Mouse (Mus musculus): Measurements from ENCODE around the gene Nfib.
A peak's percentile ranks its signal among the peaks of the same experiment; 100 is the strongest.

The Nfib gene

DNA sequence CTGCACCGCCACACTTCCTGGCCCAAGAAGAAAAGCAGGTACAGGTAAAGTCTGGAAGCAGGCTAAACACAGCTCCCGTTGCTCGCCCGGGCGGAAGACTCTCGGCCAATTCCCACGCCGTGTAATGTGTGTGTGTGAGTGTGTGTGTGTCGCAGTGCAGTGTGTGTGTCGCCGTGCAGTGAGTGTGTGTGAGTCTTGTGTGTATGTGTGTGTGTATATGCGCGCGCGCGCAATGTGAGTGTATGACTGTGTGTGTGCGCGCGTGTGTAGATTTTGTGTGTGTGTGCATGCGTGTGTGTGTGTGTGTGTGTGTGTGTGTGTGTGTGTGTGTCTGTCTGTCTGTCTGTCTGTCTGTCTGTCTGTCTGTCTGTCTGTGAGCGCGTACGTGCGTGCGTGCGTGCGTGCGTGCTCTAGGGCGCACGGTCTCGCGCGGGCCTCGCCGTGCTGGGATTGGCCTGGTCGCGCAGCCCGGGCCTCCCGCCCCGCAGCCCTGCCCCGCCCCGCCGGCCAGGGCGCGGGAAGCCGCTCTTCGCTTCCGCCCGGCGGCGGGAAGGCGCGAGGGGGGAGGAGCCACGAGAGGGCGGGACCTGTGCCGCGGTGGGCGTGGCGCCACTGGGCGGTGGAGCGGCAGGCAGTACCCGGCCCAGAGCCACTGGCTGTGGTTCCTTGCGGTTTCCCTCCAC, 192.7 kb downstream of the Nfib start:
- DNase-seq (ENCODE audit: low read depth), result peak; percentile 50

DNA sequence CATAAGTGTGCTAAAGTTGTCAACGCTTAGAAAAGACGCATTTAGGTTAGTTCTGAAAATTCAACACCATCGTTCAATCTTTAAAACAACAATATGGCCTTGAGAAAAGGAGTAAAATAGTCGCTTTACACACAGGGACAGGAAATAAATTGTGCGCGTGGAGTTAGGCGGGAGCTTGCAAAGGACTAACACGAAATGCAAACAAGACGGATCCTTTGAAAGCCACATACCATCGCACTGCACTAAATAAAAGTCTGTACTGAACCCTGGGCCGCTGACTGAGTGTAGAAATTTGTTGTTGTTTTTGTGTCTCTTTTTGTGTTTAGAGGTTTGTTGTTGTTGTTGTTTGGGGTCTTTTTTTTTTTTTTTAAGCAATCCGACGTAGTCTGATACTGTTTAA, 193.2 kb downstream of the Nfib start:
- DNase-seq (ENCODE audit: low read depth), result no peak

DNA sequence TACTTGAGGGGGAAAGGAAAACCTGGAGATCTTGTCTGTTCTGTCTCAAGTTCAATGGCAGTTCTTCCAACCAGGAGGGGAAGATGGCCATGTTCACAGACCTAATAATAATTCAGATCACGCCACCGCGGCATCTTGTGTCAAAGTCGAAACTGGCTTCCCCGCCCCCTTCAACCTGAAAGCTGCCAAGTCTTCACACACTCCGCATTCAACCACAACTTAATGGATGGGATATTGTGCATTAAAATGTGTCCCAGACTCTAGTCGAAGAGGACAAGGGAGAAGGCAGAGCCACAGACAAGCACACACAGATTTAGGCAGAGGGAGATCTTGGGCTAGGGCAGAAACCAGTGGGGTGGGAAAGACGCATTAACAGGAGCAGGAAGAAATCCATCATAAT, 194.0 kb downstream of the Nfib start:
- DNase-seq (ENCODE audit: low read depth), result no peak

DNA sequence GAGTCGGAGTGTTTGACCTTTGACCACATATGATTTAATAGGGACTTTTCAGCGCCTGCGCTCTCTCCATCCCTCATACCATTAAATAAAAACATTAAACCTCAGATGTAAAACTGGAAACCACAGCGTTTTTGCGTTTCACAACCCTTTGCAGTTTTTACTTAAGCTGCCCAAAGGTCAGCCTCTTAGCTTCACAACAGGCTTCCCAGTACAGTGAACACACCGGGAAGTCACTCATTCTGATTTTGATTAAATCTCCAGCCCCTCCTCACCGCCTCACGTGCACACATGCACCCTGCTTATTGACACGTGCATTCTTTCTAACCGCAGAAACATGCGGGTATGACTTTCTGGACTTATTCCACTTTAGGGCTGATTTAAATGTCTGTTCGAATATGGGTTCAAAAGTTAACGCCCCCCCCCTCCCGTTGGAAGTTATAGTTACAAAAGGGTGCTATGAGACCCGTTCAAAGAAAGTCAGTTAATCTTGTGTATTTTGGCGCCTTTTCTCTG, 194.5 kb downstream of the Nfib start:
- DNase-seq (ENCODE audit: low read depth), result no peak

DNA sequence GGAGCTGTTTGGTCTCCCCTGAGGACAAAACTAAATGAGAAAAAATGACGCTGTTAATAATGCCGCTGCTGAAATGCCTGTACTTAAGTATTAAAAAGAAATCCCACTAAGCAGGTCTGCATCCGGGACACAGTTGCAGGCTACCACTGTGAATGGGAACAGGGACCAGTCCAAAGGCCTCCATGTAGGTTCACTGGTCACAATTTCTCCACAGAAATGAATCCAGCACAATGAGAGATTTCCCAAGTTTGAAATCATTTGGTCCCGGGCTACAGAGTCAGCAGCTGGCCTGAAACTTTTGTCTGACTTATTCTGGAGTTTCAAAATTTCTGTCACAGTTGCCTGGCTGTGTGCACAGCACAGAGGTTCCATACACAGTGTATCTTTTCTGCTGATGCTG, 195.8 kb downstream of the Nfib start:
- no peak for DNase-seq (ENCODE audit: low read depth)

DNA sequence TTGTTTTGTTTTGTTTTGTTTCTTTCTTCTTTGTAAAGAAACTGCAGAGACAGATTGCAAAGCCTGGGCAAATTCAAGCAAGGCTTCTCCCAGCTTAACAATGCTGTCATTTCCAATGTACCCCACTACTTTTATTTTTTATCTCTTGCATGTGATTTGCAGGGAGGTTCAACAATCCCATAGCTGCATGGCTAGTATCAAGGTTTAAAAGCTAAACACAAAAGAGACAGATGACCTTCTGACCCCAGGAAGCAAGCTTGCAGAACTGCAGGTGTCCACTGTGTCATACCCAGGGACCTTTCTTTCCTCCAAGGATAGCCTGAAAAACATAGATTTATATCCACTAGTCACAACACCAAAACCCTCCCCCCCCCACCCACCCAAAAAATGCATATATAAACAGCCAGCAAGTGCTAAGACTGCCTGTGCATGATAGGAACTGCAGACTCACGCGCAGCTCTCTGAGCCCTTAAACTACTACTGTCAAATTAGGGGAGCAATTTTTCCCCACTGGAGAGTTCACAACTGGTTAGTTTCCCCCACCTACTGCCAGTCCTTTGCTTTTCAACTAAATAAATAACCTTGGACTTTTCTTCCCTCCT, 196.3 kb downstream of the Nfib start:
- no peak for DNase-seq (ENCODE audit: low read depth)

DNA sequence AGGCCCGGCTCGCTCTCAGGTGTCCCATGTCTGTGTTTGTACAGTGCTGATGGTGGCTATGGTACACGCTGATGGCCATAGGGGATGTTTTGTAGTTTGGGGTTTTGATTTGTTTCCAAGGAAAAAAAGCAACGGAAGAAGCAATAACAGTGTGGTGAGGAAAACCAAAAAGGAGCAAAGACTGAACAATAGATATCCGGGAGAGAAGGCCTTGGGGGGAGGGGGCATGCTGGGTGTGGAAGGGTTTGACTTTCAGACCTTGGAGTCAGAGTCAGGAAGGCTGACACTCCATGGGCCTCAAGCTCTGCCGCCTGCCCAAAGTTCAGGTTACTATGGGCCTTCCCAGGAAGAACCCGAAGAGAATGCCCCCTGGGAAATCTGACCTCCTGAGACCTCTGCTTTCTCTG, 197.3 kb downstream of the Nfib start:
- DNase-seq (ENCODE audit: low read depth), result no peak

DNA sequence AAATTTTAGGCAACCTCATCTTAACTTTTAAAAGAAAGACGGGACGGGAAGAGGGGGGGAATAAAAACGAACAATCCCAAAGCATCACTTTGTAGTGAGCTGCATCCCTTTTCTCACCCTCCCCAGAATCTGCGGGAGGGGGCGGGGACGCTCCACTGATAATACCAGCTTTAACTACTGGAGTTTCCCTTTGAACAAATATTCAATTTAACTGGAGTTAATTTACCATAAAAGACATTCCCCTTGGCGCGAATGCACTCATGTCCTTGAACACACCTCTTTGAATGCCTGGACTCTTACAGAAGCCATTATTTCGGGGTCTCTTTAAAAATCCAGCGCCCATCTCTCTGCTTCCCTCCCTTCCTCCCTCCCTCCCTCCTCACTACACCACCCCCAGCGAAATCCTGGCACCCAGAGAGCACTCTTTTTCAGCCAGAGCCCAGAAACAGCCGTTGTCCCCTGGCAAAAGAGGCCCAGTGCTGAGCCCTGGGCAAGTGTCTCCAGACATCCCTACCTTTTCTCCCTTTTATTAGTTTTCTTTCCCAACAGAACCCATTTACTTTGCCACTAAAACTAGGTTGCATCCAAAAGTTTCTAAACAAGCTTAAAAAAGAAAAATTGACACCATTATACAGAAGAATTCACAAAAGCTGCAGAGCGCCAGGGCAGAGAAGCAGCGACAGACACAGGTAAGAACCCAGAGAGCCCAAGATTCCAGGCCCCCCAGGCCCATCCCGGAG, 197.8 kb downstream of the Nfib start:
- DNase-seq (ENCODE audit: low read depth), result no peak

DNA sequence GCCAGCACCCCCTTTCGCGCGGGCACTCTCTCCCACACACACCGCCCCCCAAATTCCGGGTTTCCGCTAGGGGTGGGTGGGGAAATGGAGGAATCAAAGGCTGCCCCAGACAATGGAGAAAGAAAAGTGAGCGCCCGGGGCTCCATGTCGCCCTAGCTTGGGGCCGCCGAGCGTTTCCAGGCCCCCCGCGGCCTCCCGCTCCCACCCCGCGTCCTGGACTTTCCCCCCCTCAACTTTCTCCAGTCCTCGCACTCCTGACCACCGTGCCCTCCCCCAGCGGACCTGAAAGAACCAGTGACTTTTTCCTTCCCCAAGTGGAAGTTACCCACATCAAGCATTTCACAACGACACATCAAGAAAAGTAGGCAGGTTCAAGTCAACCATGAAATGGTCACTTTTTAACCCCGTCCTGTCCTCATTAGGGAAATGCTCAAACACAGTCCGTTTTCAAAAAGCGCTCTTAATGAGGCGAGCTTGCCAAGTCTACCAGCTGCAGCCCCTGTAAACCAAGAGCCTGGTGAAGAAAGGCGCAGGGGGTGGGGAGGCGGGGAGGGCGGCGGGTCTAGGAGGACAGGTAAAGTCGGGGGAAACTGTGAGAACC, 198.7 kb downstream of the Nfib start:
- no peak for DNase-seq (ENCODE audit: low read depth)

DNA sequence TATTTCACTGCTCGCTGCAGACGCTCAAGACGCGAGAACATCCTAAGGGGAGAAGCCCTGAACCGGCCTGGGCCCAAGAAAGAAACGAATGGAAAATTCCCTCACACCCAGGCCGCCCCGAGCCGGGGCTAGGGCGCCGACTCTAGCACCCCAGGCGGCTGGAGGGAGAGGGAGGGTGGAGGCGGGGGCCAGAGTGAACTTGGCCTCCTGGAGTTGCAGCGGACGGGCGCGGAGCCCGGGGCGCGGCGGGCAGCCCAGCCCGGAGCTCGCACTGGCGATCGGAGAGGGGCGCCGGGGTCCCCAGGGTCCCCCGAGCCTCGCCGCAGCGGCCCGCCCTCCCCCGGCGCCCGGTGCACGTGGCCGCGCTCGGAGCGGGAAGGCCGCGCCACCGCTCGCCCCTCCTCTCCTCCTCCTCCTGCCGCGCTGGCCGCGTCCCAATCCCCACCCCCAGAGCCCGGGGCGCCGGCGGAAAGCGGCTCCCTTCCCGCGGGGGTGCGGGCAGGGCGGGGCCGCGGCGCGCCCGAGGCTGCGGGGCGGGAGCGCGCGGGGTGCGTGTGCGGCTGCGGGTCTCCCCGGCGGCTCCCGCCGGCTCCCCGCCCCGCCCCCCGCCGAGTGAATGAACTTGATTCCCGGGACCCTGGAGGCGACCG, 199.3 kb downstream of the Nfib start:
- DNase-seq (ENCODE audit: low read depth), result no peak

DNA sequence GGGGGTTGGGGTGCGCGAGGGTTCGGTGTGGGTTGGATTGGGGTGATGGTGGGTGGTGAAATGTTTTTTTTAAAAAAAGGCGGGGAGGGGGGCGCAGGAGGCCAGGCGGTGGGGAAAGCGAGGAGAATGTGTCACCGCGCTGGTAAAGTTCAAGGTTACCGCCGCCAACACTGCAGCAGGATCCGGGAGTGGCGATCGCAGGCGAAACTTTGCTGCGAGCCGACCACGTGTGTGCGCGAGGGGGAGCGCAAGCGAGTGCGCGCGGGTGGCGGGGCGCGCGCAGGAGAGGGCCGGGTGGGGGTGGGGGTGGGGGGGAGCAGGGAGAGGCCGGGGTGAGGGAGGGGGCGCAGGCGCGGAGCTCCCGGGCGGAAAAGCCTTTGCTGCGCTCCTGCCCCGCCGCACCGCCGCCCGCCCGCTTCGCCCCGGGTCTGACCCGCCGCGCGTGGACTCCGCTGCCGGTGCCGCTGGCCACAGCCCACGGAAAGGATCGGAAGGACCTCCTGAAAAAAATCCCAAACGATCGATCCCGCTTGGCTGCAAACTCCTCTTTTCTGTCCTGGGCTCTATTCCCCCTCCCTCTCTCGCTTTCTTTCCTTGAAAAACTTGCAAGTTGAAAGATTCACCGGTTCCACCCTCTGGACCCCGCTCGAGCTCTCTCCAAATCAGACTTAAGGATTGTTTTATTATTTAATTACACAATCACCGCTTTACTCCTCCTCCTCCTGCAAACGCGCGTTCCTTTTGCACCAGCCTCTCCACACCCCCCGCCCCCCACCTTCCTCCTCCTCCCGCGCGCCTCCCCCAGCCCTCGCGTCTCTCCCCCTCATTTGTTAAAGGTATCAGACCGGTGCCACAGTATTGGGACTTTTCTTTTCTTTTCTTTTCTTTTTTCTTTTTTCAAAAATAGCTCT, 200.2 kb downstream of the Nfib start:
- no peak for DNase-seq (ENCODE audit: low read depth)

DNA sequence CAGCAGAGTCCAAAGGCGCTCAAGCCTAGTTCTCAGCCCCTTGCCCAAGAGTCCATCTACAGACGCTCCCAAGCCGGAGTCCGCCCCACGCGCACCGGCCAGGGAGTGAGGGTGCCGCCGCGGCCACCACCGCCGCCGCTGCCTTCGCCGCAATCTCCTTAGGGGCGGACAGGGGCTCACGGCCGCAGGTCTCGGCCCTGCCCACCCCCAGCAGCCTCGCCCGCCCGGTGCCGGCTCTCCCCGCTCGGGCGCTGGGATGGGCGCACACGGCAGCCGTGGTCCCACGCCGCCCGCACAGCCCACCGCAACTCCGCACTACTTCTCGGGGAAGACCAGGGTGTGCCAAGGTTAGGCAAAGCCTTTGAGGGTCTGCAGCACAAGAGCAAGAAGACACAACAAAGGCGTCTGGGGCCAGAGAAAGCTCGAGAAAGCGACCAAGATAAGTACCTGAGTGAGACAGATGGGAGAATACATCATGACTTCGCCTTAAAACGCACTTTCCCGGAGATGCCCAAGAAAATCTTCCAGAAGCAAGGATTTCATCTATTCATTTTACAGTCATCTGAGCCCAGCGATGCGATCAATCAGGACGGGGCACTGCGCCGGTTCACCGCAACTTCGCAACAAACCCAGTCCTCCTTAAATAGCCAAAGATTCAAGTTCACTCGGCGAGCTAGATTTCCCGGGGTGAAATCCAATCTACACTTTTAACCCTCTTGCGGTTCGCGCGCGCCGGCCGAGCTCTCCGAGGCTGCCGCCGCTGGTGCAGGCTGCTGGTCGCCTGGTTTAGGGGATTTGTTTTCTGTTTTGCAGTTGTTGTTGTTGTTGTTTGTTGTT, 201.0 kb downstream of the Nfib start:
- DNase-seq (ENCODE audit: low read depth), result no peak

DNA sequence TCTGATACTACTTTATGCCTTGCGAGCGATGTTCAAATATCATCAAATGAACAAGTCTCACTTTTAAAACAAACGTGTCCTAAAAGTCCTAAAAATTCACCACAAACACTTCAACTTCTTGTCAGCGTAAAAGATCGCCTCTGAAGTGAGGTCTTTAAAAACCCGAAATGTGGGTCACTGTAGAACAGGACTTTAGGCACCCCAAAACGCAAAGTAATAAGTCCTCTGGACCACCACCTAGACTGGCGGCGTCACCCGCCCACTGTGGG, 201.6 kb downstream of the Nfib start:
- no peak for DNase-seq (ENCODE audit: low read depth)

DNA sequence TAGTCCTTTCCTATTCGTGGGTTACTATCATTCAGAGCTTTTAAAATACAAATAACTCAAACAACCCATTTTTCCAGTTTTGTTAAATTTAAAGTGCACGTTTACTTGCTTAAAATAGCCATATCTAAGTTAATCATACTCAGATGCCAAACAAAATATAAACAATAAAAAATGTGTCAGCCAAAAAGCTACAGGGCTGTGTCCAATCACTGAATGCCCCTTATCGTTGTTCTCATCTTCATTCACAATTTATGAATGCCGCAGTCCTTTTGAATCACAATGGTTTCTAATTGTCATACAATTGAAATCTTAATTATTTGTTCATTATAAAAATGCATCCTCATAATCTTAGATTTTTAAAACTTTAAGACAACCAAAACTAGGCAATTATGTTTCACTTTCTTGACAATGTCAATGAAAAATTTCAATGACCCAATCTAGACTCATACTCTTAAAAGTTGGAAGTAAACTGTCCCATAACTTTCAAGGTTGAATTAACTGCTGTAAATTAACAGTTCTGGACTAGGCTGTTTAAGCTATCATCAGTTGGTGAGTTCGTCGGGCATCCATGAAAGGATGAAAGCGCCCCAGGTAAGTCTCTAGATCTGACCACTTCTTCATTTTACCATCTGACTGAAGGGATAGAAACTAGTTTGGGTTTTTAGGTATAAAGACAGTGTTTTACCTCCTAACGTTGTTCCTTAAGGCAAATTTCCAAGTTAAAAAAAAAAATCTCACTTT, 202.1 kb downstream of the Nfib start:
- DNase-seq (ENCODE audit: low read depth), result no peak

DNA sequence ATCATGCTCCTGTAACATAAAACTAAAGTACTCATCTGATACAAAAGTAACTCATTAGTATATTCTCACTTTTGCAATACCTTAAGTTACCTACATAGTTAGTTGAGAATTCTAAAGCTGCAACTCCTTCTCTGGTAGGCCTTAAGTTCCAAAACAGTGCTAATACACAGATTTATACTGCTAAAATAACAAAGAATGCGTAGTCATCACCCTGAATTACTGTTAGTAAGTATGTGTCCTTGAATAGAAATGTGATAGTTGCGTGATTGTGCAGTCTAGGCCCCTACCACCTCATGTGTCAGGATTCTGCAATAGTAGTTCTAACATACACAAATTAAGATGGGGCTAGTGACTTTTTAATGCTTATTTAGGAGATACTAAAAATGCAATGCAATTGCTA, 202.9 kb downstream of the Nfib start:
- no peak for DNase-seq (ENCODE audit: low read depth)

DNA sequence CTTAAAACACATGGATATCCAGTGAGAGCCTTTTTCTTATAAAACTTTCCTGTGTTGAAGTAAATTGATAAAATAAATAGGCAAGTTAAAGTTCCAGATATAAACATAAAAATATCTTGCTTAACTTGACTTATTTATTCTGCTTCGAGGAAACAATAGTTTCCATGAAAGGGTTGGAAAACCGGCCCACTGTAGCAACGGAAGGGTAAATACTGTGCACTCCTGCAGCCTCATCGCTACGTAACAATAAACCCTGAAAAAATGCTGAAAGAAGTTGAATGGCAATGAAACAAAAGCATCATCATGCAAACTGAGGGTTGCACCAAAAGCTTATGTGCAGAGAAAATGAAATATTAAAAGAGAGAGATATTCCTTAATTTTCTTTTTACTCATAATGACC, 203.5 kb downstream of the Nfib start:
- DNase-seq (ENCODE audit: low read depth), result no peak

DNA sequence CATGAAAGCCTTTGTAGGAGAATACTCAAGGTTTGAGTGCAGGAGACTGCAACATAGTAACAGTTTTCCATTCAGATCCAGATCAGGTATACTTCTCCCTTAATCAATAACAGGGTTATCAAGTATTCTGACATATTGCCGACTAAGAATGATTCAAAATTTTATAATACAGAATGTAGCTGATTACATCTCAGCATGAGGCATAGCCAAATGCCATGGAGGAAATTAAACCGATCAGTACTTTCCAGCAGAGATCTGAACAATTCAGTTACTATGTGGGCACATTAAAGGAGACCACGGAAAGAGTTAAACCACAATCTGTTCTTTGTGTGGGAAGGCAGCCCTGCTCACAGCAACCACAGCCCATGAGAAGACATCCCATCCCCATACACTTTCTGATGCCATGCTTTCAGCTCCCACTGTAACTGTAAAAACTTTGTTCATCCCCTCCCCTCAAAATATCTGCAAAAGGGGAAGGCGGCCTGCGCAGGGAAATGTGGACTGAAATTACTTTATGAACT, 204.9 kb downstream of the Nfib start:
- DNase-seq (ENCODE audit: low read depth), result no peak

DNA sequence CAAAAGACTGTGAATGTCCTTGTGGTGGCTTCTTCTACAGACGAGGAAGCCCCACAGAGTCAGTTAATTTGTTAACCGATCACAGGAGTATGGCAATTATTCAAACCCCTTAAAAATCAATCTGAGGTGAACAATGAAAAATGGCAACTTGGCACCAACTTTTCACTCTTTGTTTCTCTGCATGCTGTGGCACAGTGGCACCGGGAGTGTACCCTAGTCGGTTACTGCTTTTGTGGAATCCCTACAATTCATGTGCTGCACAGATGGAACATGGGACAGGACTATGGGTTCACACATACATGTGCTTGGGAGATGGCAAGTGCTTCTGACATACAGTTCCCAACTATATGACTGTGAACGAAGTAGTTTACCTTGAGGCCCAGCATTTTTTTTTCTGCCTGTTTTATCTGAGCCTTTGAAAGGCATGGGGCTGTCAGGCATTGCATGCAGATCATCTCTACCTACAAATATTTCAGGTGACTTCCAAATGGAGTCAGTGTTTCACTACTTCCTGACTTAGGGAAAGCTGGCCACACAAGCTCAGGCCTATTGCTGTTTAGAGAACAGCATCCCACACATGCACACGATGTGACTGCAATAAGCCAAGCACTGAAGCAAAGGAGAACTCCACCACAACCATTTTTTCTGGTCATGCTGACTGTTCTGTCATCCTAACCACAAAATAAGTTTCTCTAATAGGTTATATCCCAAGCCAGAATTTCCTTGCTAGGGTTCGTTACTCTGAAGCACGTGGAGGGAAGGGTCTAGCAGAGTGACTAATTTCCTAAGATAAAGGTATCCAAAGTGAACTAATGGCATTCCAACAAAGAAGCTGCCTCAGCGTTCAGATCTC, 205.6 kb downstream of the Nfib start:
- no peak for DNase-seq (ENCODE audit: low read depth)

DNA sequence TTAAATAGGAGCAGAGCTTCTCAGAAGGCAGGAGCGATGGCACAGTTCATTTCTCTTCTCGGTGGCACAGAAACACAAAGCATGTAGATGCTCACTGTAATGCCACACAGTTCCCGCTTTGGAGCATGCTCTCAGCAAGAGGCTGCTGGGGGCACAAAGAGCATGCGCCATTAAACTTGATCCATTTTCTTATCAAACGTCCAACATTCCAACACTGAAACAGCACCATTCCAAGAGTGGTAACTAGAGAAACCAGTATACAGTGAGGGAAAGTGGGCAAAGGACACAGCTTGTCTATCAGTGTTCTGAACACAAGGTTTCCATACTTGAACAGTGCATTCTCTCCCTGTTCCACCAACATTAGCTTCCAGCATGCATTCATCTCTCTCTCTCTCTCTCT, 206.3 kb downstream of the Nfib start:
- DNase-seq (ENCODE audit: low read depth), result no peak
